Mouse (Mus musculus): ENCODE data around the gene Inpp4a.

DNA sequence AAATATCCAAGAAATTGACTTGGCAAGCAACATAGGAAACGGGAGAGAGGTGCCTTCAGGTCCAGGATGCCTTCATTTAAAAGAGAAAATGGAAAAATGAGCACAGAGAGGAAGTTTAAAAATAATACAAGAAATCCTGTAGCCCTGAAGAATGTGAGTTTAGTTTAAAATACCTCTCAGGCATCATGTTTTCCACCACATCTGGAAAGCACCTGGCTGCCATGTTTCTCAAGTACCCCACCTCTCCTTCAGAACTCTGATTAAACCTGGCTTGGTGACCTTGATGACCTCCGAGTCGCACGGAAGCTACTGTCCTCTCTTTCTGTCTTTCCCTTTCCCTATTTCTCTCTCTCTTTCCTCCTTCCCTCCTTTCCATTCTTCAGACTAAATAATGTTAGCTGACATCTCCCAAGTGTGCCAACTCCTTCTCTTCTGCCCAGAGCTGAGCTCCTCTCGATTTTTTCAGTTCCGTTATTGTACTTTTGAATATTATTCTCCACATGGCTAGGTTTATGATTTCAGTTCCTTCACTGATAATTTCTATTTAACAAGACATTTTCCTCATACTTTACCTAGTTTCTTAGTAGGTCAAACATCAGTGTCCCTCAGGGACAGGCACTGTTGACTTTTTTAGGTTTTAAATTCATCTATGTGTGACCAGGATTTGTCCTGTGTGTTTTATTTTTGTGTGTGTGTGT is 59.9 kb downstream of the Inpp4a start:
- TF ChIP-seq CTCF (conservative IDR thresholded peaks at IDR 0.05; ENCODE audit: low read length) = no peak
- TF ChIP-seq POU5F1 (IDR thresholded peaks at IDR 0.05; ENCODE audit: borderline replicate concordance, low read length) = no peak
- no peak for TF ChIP-seq NANOG (IDR thresholded peaks at IDR 0.05; ENCODE audit: borderline replicate concordance, low read length)
